Mouse (Mus musculus) layer of hippocampus, postnatal 14 days (tissue): Measurements from ENCODE around the gene Hsd17b13. TPM values are rescaled to one million over a fixed set of nuclear protein-coding genes. Genes with fewer than 3 reads are reported as not detected.
"Not testable (repeated sequence)": the region's sequence is repeated elsewhere in the genome, so short reads cannot be mapped to it uniquely, and the experiment has no call there.

Experiments
- DNase-seq, 2 experiments: peaks; one replicate each; pipeline ENCODE4 v3.0.0; 2021 to 2022; ENCODE audit warnings: low spot score in 2 of 2, mixed read lengths in 1 of 2
- long read RNA-seq, 2 experiments: library from polyadenylated mRNA; stranded (forward); transcript quantifications; one replicate each; pipeline ENCODE4 v2.0.0; 2021
- total RNA-seq, 2 experiments: library from RNA; stranded (reverse); gene quantifications; 2 replicates each; pipeline ENCODE4 v1.2.3; 2021

Hsd17b13 gene
- not detected for total RNA-seq
- long read RNA-seq, experiment 1: 0 reads
- long read RNA-seq, experiment 2: 0 reads

- no peak for DNase-seq
These were observed at the start of gene Hsd17b13 for GRCm38 (mm10) chr5:103977297-103977696. Gene Hsd17b13, minus strand, starts transcription at chr5:103977410.

GRCm38 (mm10) chr5:104025245-104025854, 48.1 kb upstream of the Hsd17b13 start:
- DNase-seq: no peak

DNA sequence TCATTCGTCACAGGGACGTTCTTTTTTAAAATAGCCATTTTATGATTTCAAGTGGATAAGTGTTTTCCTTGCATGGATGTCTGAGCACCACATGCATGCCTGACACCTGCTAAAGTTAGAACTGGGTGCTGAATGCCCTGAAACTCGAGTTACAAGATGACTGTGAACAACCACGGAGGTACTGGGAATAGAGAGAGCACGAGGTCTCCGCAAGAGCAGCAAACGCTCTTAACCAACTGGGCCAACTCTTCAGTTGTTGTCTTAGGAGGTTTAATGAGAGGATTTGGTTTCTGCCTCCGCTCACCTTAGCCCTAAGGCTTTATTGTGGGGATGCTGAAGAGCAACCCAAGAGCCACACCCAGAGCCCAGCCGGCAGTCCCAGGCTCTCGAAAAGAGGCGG, 47.6 kb upstream of the Hsd17b13 start:
- DNase-seq: no peak

- DNase-seq: not testable (repeated sequence)
These were observed 47.0 kb upstream of the Hsd17b13 start for GRCm38 (mm10) chr5:104024193-104024592.

- DNase-seq: no peak
These were observed 46.2 kb upstream of the Hsd17b13 start for GRCm38 (mm10) chr5:104023289-104024020.

GRCm38 (mm10) chr5:104022558-104022957, 45.3 kb upstream of the Hsd17b13 start:
- no peak for DNase-seq

- DNase-seq: peak; percentile 68 to 72
These were observed 44.6 kb upstream of the Hsd17b13 start, which contains the start of gene Hsd17b11 for GRCm38 (mm10) chr5:104021597-104022378. Gene Hsd17b11, minus strand, starts transcription at chr5:104021919.

DNA sequence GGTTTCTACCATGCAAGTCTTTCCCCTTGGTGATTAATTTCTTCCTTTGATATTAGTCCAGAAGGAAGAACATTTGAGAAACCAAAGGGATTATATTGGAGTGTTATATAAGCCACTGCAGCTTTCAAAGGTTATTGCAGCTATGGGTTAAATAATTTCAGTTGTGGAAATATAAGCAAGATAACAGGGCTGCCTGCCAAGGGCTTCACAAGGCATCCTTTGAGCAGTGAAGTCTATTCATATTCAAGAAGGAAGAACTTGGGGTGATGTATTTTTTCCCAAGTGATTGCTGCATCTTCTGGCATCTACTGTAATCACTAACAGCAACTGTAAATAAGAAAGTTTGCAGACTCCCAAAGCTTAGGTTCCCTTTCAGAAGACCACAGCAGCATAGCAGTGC, 34.2 kb upstream of the Hsd17b13 start:
- no peak for DNase-seq

- no peak for DNase-seq
These were observed 33.1 kb upstream of the Hsd17b13 start for GRCm38 (mm10) chr5:104010261-104010660.

DNA sequence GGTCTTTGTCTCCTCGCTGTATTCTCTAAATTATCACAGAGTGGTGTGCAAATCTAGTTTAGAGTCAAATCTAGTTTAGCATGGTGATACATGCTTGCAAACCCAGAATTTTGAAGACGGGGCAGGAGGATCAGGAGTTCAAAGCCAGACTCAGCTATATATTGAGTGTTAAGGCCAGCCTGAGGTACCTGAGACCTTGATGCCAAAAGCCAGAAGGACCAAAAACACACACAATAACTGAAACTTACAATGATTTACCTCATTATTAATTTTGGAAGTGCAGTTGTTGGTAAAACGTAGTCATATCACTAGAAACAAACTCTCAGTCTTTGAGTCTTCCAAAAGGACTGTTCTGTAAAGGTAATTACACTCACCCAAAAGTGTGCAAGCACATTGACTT, 32.2 kb upstream of the Hsd17b13 start:
- no peak for DNase-seq

- DNase-seq: no peak
These were observed 30.6 kb upstream of the Hsd17b13 start for GRCm38 (mm10) chr5:104007801-104008200.

GRCm38 (mm10) chr5:104006811-104007210, 29.6 kb upstream of the Hsd17b13 start:
- no peak for DNase-seq

DNA sequence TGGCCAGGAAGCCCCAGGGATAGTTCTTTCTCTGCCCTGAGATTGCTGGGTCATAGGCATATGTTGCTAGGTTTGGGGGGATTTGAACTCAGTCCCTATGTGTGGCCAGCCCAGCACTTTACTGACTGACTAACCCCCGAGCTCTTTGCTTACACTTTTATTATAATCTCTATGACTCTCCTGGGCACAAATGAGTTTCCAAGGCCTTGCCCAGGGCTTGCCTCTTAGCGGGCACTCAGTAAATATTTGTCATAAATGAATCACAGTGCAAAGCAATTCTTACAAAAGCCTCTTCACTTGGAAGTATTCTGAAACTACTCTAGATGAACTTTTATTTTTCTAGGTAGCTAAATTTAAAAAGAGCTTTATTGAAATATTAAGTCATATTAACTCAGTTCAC, 26.7 kb upstream of the Hsd17b13 start:
- no peak for DNase-seq

DNA sequence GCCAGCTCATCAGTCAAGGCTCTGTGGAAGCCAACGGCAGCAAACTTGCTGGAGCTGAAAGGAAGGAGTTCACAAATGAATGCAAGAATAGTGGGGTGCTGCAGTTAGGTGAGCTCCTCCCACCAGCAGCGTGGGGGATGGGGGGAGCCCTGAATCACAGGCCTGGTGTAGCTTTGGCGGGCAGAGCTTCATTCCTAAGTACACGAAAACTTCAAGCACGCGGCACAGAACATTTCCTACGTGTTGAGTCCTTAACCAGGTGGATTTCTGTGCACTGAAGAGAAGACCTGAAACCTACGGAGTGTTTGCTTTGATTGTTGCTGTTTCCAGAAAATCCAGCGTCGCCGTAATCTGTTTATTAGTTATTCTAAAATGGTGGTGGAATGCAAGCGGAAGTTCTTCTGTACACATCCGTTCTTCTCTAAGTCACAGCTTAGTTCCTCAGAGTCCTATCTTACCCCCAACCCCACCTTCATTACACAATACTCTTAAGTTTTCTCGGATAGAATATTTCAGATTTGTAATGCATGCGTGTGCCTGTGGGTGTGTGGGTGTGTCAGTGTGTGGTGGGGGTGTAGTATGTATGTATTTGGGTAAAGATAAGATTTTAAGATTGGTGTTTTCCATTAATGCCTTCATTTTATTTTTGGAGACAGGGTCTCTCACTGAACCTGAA, 26.2 kb upstream of the Hsd17b13 start:
- DNase-seq: no peak

DNA sequence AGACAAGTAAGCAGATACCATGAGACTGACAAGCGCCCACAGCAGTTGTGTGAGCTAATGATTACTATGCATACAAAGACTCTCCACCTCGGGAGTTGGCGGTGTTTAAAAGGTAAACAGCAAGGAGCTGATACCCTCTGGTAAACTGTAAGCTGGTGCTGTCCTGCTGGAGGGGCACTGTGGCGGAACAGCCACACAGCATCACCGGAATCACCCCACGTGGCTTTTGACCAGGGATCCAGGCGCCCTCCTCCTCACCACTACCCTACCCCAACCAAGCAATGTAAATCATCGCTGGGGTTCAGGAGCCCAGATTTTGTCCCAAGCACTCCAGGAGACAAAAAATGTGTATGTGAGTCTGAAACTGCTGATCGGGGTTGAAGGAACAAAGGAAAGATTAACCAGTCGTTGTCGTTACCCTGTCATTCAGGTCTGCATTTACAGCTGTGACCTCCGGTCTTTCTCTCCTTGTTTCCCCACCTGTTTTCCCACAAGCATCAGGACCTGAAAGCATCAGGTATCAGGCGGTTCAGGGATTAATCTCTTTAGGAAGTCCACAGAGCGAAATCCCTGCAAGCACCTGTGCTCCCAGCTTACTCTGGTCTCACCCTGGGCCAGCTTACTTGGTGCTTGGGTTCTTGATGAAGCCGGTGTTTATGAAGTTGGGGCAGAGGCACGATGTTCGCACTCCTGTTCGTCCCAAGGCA, 25.5 kb upstream of the Hsd17b13 start:
- DNase-seq: no peak

DNA sequence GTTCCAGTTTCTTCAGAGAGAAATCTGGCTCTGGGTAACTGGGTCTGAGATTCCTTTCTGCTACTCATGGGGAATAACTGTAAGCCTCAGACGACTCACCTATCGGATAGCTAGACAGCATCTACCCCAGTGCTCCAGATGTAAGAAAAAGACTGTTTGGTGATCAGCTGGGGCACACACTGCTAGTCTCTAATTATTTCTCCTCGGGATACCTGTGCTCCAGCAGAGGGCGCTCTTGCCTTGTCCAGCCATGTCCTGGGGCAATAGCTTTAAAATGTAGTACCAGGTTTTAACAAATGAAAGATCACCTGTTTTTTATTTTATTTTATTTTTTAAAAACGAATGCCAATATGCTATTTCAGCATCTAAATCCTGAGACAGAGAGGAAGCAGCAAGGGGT, 22.5 kb upstream of the Hsd17b13 start:
- DNase-seq: peak; percentile 71 to 81

DNA sequence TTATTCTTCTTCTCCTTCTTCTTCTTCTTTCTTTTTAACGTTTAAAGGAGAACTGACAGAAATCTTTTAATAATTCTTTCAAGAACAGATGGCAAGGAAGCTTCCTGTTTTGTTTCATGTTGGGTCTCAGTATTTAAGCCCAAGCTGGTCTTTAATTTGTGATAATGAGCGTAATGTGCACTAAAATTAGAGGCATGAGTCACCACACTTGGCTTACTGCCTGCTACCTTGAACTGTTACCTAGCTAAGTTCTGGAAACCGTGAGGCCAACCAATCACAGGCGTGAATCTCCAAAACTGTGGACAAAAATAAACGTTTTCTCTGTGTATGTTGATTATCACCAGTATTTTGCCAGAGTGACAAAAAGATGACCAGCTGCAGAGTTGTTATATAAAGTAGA, 21.5 kb upstream of the Hsd17b13 start:
- no peak for DNase-seq

DNA sequence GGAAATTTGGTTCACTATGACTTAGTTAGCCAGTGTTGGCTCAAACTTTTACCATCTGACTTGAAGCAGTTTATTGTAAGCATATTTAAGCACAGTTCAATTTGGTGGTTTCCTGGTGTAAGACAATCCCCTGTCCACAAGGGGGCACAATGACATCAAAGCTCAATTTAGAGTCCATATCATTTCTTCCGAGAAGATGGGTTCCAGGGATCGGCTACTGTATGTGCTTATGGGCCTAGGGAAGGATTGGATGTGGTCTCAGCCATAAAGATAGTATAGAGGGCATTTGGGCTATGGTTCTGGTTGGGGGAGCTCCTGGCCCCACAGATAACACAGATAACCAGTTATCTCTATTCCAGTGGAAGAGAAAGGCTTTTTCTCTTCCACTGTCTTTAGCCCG, 18.0 kb upstream of the Hsd17b13 start:
- peak in 1 of 2 experiments; percentile 22 for DNase-seq

DNA sequence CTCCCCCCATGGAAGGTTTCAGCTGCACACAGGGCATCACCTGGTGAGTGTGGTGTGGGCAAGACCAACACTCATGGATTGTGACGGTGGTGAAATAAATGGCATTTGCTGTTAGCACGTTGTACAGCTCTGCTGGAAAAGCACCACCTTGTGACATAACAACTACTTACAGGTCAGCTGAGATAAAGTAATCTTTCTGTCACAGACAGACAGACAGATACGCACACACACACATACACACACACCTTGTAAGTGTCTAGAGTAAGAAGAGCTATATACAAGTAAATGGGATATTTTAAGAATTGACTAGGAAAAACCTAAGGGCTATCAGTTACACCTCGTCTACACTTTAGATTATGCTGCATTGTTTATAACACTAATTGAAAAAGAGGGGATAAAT, 17.5 kb upstream of the Hsd17b13 start:
- no peak for DNase-seq

DNA sequence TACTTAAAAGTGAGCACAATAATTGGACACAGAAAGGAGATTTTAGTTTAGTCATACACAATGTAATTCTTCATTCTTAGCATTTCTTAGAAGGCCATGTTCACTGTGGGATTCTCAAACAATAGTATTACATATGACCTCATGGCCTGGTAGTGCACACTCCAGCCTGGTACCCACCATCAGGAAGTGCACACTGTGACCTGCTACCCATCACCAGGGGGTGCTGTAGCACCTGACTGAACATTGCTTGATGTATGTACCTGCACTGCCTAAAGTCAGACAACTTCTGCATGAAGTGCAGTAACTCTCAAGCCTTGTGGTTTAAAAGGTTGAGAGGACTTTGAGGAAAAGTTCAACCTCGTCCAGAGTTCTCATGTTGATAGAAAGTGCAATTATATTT, 16.4 kb upstream of the Hsd17b13 start:
- DNase-seq: no peak

GRCm38 (mm10) chr5:103992831-103993230, 15.6 kb upstream of the Hsd17b13 start:
- no peak for DNase-seq
